Mouse (Mus musculus) liver, adult 2 months (tissue): ENCODE results near the gene Cnn2.

Experiments used
- CTCF ChIP-seq: fragments of 200-500 bp; IDR thresholded peaks from 2 replicates; pipeline ENCODE4 v1.5.1; 2011; ENCODE audit warnings: low read depth, low read length, control low read depth
- POLR2A ChIP-seq: fragments of 200-500 bp; IDR thresholded peaks from 2 replicates; pipeline ENCODE4 v1.6.1; 2011; ENCODE audit warnings: low read length, control low read depth; ENCODE audit not compliant: insufficient read depth; ENCODE audit errors: extremely low read depth

- no peak for TF ChIP-seq CTCF
- TF ChIP-seq POLR2A, result no peak
Observed at GRCm38 (mm10) chr10:79983205-79983604, 5.2 kb upstream of the Cnn2 start.
